ENCODE assay signal across 38 mouse cellular contexts in genomic region chr3:69194496-69194895, GRCm38 (mm10). TPM values are rescaled to one million over a fixed set of nuclear protein-coding genes. Genes with fewer than 3 reads are reported as not detected.
DNase-seq lines count a peak whose midpoint lies in the region; ATAC-seq and TF ChIP-seq lines count a peak whose summit lies in the region.
"Had no signal": no experiment of that assay in that cellular context is flagged by ENCODE, and none has a peak within 500 bp of the region (broad histone marks: within the 10 kb centered on the region; RNA-seq: fewer than 3 reads in every experiment).

No protein-coding gene starts in this region.

- no peaks in the 10 kb centered on the region for H3K36me3 ChIP-seq in intestine, embryonic 15.5 days
- no peaks in the 10 kb centered on the region for H3K36me3 ChIP-seq in intestine, postnatal 0 days (ENCODE audit: control insufficient read depth, insufficient read depth)
- H3K36me3 ChIP-seq: heart, embryonic 13.5 days; hindbrain, embryonic 15.5 days; kidney, embryonic 15.5 days; limb, embryonic 12.5 days; lung, embryonic 15.5 days had no signal

- DNase-seq in embryo, embryonic 11.5 days (ENCODE audit: low read depth, low spot score) = peak; percentile 11
- no peak for DNase-seq in embryo, embryonic 9.5 days (ENCODE audit: extremely low spot score)
- DNase-seq in brain, adult 2 months (ENCODE audit: low read depth, low spot score) = peak; percentile 20
- DNase-seq in hindlimb bud, embryonic 11.5 days (ENCODE audit: extremely low spot score, low read depth, low spot score) = peak; percentile 12
- DNase-seq: adrenal gland, postnatal 14 days; cerebellum, adult 18-20 months; cerebellum, postnatal 10 days; gastrocnemius, postnatal 25 days; heart, adult 2 months; heart, postnatal 10 days; kidney, adult 11 months; spleen, adult 18-20 months had no signal

- no peaks in the 10 kb centered on the region for H3K27me3 ChIP-seq in intestine, embryonic 15.5 days (replicated peaks)
- H3K27me3 ChIP-seq in intestine, postnatal 0 days (replicated peaks; ENCODE audit: control insufficient read depth, insufficient read depth, low read length) = no peaks in the 10 kb centered on the region
- H3K27me3 ChIP-seq: forebrain, embryonic 13.5 days; heart, embryonic 13.5 days; hindbrain, embryonic 15.5 days; kidney, embryonic 15.5 days; limb, embryonic 12.5 days; lung, embryonic 15.5 days had no signal

- H3K9me3 ChIP-seq in intestine, embryonic 15.5 days = no peaks in the 10 kb centered on the region
- H3K9me3 ChIP-seq in intestine, postnatal 0 days (ENCODE audit: control insufficient read depth) = no peaks in the 10 kb centered on the region
- H3K9me3 ChIP-seq: forebrain, embryonic 13.5 days; heart, embryonic 13.5 days; hindbrain, embryonic 15.5 days; kidney, embryonic 15.5 days; limb, embryonic 12.5 days; lung, embryonic 15.5 days had no signal

- H3K27ac ChIP-seq in intestine, embryonic 15.5 days = no peak overlapping the region
- H3K27ac ChIP-seq in intestine, postnatal 0 days (ENCODE audit: low read depth, low read length) = no peak overlapping the region
- H3K27ac ChIP-seq: forebrain, embryonic 13.5 days; heart, adult 2 months; heart, embryonic 13.5 days; hindbrain, embryonic 15.5 days; kidney, embryonic 15.5 days; limb, embryonic 12.5 days; lung, embryonic 15.5 days had no signal

- TF ChIP-seq CTCF in intestine, postnatal 0 days (IDR thresholded peaks at IDR 0.05; ENCODE audit: low read depth) = no peak

- 0 out of 2 replicates have a peak, but pooled peaks have one; percentile 28 for ATAC-seq in intestine, embryonic 15.5 days
- no peak for ATAC-seq in intestine, postnatal 0 days
- ATAC-seq in erythroblast, adult 5-6 weeks (replicated peaks; ENCODE audit: low FRiP score, poor library complexity, severe bottlenecking) = no peak
- ATAC-seq: forebrain, embryonic 13.5 days; midbrain, embryonic 16.5 days; Patski had no signal

- H3K4me1 ChIP-seq in intestine, embryonic 15.5 days (replicated peaks) = no peaks in the 10 kb centered on the region
- no peaks in the 10 kb centered on the region for H3K4me1 ChIP-seq in intestine, postnatal 0 days (replicated peaks; ENCODE audit: control insufficient read depth, insufficient read depth, low read length)
- H3K4me1 ChIP-seq: forebrain, embryonic 13.5 days; heart, embryonic 13.5 days; hindbrain, embryonic 15.5 days; lung, embryonic 15.5 days had no signal

- 38% methylated on average over 9 of the region's 9 CpGs for WGBS in intestine, embryonic 15.5 days
- 40% methylated on average over 9 of the region's 9 CpGs for WGBS in intestine, postnatal 0 days

- no peak overlapping the region for H3K4me2 ChIP-seq in intestine, embryonic 15.5 days (replicated peaks)
- H3K4me2 ChIP-seq in intestine, postnatal 0 days (replicated peaks; ENCODE audit: low read depth) = no peak overlapping the region
- H3K4me2 ChIP-seq: forebrain, embryonic 13.5 days; heart, embryonic 13.5 days; hindbrain, embryonic 15.5 days; kidney, embryonic 15.5 days; limb, embryonic 12.5 days; lung, embryonic 15.5 days; midbrain, embryonic 11.5 days had no signal

- H3K4me3 ChIP-seq in intestine, embryonic 15.5 days (replicated peaks) = no peak overlapping the region
- H3K4me3 ChIP-seq in intestine, postnatal 0 days (ENCODE audit: low read depth, low read length) = no peak overlapping the region
- H3K4me3 ChIP-seq: forebrain, embryonic 13.5 days; heart, adult 2 months; heart, embryonic 13.5 days; hindbrain, embryonic 15.5 days; kidney, embryonic 15.5 days; limb, embryonic 12.5 days; lung, embryonic 15.5 days had no signal

- H3K9ac ChIP-seq in intestine, embryonic 15.5 days = no peak overlapping the region
- no peak overlapping the region for H3K9ac ChIP-seq in intestine, postnatal 0 days (ENCODE audit: low read depth, low read length)
- H3K9ac ChIP-seq: forebrain, embryonic 13.5 days; heart, embryonic 13.5 days; hindbrain, embryonic 15.5 days; kidney, embryonic 15.5 days; limb, embryonic 12.5 days; lung, embryonic 15.5 days had no signal

RNA-seq across cellular contexts. Expression of gene Arl14, which starts 27.7 kb away (rescaled TPM):
- polyA plus RNA-seq in intestine, embryonic 15.5 days (2015; fragmentation: Nextera tagmentation; extraction: Ambion mirVana) = 1.9 and 3.0 TPM in 2 replicates
- 1.1 TPM in 2 replicates for polyA plus RNA-seq in intestine, postnatal 0 days (2015; fragmentation: Nextera tagmentation; extraction: Ambion mirVana)
- not detected in 2 replicates for total RNA-seq in erythroblast, adult 5-6 weeks (2015; ENCODE audit: low replicate concordance)
- total RNA-seq in erythroblast, adult 5-6 weeks (2017; ENCODE audit: low replicate concordance) = not detected in 2 replicates
- total RNA-seq: adrenal gland, postnatal 14 days; common myeloid progenitor, adult 5-6 weeks; gastrocnemius, postnatal 25 days; heart, adult 2 months; heart, postnatal 10 days; hematopoietic stem cell, adult 5-6 weeks; layer of hippocampus, postnatal 10 days; left cerebral cortex, adult 18-20 months; left cerebral cortex, postnatal 14 days; megakaryocyte progenitor cell, adult 5-6 weeks; MEL; neutrophil, adult 5-6 weeks had no signal
- polyA plus RNA-seq: brain, embryonic 14.5 days; embryonic facial prominence, embryonic 14.5 days; forebrain, embryonic 13.5 days; heart, adult 2 months; heart, embryonic 13.5 days; hindbrain, embryonic 15.5 days; limb, embryonic 12.5 days; liver, adult 2 months; liver, embryonic 16.5 days; midbrain, embryonic 11.5 days; midbrain, embryonic 16.5 days; neural tube, embryonic 11.5 days; Patski; testis, adult 2 months had no signal
